Mouse (Mus musculus) forebrain, embryonic 10.5 days (tissue): ENCODE measurements at regions not wholly inside any gene's neighbourhood (a gene's known extent, or its start where the extent isn't known, plus 50 kb on each side); places are given as distances from the start of the nearest gene placed in this dataset.

ENCODE experiments used
- DNase-seq: peaks from one replicate; pipeline ENCODE4 v3.0.0-alpha.2; 2017; ENCODE audit warnings: low spot score; ENCODE audit errors: extremely low spot score
- H3K27ac ChIP-seq: fragments of 300-500 bp; sonication (generic); 2 replicates; pipeline ENCODE4 v1.5.1; 2016; ENCODE audit warnings: mild to moderate bottlenecking
- H3K27me3 ChIP-seq: fragments of 300-500 bp; sonication (generic); 2 replicates; pipeline ENCODE4 v1.6.1; 2016; ENCODE audit warnings: mild to moderate bottlenecking; ENCODE audit not compliant: poor library complexity, severe bottlenecking
- H3K36me3 ChIP-seq: fragments of 300-500 bp; sonication (generic); replicated peaks from 2 replicates; pipeline ENCODE4 v1.6.1; 2016; ENCODE audit warnings: mild to moderate bottlenecking, moderate library complexity
- H3K4me1 ChIP-seq: fragments of 300-500 bp; sonication (generic); 2 replicates; pipeline ENCODE4 v1.6.1; 2016
- H3K4me3 ChIP-seq: fragments of 300-500 bp; sonication (generic); 2 replicates; pipeline ENCODE4 v1.5.1; 2016; ENCODE audit warnings: mild to moderate bottlenecking, moderate library complexity
- H3K9me3 ChIP-seq: fragments of 300-500 bp; sonication (generic); 2 replicates; pipeline ENCODE4 v1.6.1; 2016; ENCODE audit warnings: mild to moderate bottlenecking, moderate library complexity
- WGBS: fragments of 180-500 bp; shearing (Covaris S2); methylation state at CpG from one replicate; pipeline ENCODE4 v1.1.7; 2016; 5-methylcytosine and 5-hydroxymethylcytosine counted together

DNA sequence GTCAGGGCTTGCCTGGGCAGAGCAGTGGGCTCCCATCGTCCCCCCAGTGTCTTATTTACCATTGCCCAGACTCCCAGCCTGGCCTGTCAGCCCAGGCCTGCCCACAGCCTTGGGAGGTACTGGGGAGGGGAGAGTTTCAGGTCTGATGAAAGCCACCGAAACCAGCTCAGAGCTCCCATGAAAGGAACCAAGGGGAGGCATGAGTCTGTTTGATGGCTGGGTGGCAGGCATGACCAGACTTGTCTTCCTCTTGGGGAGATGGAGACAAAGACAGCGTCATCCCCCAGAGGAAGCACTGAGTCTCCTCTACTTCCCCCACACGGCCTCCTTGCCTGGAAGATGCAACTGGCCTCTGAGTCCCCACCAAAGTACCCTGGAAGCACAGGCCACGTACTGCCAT lies 196.7 kb downstream of the Opa1 start:
- H3K36me3 ChIP-seq, result no peaks in the 10 kb centered on the region
- H3K9me3 ChIP-seq, result no peaks in the 10 kb centered on the region
- peaks cover 29% of the 10 kb centered on the region for H3K27me3 ChIP-seq
- H3K27ac ChIP-seq, result peak overlapping the region; percentile 78
- no peak for DNase-seq
- H3K4me3 ChIP-seq, result no peak overlapping the region
- 52% methylated on average over 5 of the region's 5 CpGs for WGBS
- H3K4me1 ChIP-seq, result peaks cover 52% of the 10 kb centered on the region

DNA sequence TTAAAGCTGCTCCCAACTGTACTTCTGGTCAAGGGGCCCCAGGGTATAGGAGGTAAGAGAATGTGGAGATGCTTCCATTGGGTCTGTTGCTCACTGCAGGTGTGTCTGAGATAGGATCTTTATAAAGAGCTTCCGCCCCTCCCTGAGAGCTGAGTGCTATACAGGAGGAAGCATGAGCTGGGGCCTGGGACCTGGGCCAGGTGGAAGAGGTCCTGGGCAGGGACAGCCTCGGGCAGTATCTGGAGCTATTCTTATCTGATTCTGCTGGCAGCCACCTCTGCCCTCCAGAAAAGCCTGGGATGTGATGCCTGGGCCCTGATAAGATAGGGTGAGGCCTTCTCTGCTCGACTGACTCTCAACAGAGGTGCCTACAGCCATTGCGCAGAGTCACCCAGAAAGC lies 203.3 kb downstream of the Opa1 start:
- Histone ChIP-seq H3K36me3 (no peaks in the 10 kb centered on the region), H3K4me1 (no peaks in the 10 kb centered on the region), H3K9me3 (peaks cover 11% of the 10 kb centered on the region; the same call in 1 of the 2 replicates), H3K4me3 (no peak overlapping the region), H3K27ac (0 out of 2 replicates have a peak overlapping the region, but pooled peaks have one; percentile 8), H3K27me3 (0 out of 2 replicates have a peak, but pooled peaks cover 8% of the 10 kb centered on the region)
- WGBS, result 88% methylated on average over 4 of the region's 4 CpGs
- DNase-seq, result no peak

DNA sequence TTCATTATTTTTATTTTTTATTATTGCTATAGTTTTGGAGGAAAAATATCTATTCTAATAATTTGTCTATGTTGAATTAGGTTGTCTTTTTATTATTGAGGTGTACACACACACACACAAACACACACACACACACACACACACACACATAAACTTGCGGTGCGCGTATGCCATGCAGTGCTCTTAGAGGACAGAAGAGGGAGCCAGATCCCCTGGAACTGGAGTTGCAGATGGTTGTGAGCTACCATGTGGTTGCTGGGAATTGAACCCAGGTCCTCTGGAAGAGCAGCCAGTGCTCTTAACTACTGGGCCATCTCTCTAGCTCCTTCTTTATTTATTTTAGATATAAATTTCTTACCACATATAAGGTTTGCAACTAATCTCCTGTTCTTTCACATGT lies 206.0 kb downstream of the Opa1 start:
- DNase-seq, result no peak
- no peaks in the 10 kb centered on the region for H3K36me3 ChIP-seq
- H3K27me3 ChIP-seq, result peaks cover 21% of the 10 kb centered on the region
- H3K27ac ChIP-seq, result no peak overlapping the region
- no peak overlapping the region for H3K4me3 ChIP-seq
- peaks cover 7% of the 10 kb centered on the region; the same call in 1 of the 2 replicates for H3K4me1 ChIP-seq
- H3K9me3 ChIP-seq, result peaks cover 11% of the 10 kb centered on the region; the same call in 1 of the 2 replicates
- WGBS, result 98% methylated on average over 3 of the region's 3 CpGs

DNA sequence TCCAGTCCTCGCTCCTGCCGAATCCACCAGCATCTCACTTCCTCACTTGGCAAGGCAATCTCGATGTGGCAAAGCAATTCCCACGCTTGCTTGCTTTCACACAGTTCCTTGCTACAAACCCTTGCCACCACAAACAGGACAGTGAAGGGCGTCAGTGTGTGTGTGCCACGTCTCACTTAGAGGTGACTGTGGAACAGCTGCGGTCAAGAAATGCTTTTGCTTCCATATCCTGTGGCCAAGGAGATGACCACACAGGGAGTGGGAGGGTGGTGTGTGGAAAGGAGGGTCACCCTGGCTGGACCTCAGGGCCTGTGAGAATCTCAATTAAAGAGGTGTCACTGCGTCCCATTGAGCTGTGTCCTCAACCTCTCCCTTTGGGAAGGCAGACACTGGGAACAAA lies 207.4 kb downstream of the Opa1 start:
- DNase-seq, result no peak
- no peak overlapping the region for H3K27ac ChIP-seq
- H3K9me3 ChIP-seq, result peaks cover 11% of the 10 kb centered on the region; the same call in 1 of the 2 replicates
- peaks cover 7% of the 10 kb centered on the region; the same call in 1 of the 2 replicates for H3K4me1 ChIP-seq
- no peaks in the 10 kb centered on the region for H3K36me3 ChIP-seq
- 93% methylated on average over 8 of the region's 8 CpGs for WGBS
- peaks cover 22% of the 10 kb centered on the region for H3K27me3 ChIP-seq
- no peak overlapping the region for H3K4me3 ChIP-seq

DNA sequence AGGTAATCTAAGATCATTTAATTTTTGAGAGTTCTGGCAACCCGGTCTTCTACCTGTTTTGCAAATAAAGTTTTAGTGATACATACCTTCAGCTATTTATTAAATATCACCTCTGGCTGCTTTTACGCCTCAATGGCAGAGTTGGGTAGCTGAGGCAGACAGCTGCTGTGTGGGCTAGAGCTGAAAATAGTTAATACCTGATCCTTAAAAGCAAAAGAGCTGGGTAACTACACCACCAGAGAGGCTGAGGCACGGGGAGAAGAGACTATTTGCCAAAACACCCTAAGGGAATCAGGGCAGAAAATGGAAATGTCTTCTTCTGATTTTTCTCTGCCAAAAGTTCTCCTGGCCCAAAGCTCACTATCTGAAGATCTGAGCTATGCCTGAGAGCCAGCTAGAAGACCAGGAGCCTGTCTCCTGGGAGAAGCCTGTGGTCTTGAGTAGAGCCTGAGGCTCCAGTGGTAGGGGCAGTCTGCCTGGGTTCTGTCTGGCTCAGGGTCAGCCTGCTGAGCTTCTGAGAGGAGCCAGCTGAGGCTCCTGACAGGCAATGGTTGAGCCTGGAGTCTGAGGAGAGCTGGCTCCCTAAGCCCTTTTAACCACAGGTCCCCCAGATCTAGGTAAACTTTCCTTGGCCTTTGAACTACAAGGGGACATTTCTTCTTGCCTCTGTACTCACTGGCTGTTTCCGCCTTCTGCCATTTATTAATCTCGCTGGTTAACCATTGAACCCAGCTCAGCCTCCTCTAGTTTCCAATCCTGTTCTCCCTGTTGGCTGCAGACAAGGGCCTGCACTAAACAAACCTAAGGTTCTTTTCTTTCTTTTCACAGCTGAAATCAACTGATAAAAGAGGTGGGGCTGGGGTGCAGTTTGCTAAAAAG lies 208.7 kb downstream of the Opa1 start:
- Histone ChIP-seq H3K4me3 (no peak overlapping the region), H3K27me3 (peaks cover 22% of the 10 kb centered on the region), H3K27ac (peak overlapping the region; percentile 32; the same call in 1 of the 2 replicates), H3K4me1 (peaks cover 7% of the 10 kb centered on the region; the same call in 1 of the 2 replicates), H3K36me3 (no peaks in the 10 kb centered on the region), H3K9me3 (peaks cover 11% of the 10 kb centered on the region; the same call in 1 of the 2 replicates)
- 80% methylated on average over 5 of the region's 5 CpGs for WGBS
- no peak for DNase-seq

DNA sequence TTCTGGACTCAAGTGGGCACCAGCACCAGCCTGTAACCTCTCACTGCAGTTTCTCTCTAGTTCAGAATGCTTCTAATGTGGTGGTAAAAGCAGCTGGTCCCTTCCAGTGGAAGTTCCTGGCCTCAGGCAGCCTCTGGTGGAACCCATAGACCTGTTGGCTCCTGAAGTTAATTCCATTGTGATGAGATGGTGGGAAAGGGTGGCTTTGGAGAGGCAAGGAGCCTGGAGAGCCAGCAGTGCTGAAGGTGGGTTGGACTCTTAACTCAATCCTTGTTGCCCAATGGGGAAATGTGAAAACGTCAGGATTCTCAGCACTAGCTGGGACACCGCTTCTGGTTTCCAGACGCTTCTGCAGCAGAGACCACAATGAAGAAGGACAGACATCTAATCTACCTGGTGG lies 210.9 kb downstream of the Opa1 start:
- Histone ChIP-seq H3K27me3 (peaks cover 22% of the 10 kb centered on the region), H3K27ac (no peak overlapping the region), H3K4me3 (no peak overlapping the region), H3K9me3 (peaks cover 10% of the 10 kb centered on the region; the same call in 1 of the 2 replicates), H3K36me3 (no peaks in the 10 kb centered on the region), H3K4me1 (peaks cover 7% of the 10 kb centered on the region)
- 89% methylated on average over 3 of the region's 3 CpGs for WGBS
- DNase-seq, result no peak

DNA sequence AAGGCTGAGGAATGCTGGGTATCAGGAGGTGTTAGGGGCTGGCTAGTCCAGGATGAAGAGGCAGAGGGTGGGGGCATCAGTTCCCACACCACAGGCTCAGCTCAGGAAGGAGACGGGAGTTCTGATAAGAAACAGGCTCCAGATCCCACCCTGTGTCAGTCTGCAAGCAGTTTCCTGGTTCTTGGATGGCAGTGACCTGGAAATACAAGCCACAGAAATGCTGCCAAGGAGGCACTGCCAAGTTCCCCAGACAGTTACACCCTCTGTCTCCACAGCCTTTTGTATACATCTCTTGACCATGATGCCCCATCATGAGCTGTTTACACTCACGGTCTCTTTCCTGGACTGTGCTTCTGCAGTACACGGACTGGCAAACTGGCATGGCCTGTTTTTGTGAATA lies 220.1 kb downstream of the Opa1 start:
- H3K4me3 ChIP-seq, result no peak overlapping the region
- H3K36me3 ChIP-seq, result no peaks in the 10 kb centered on the region
- H3K4me1 ChIP-seq, result peaks cover 48% of the 10 kb centered on the region
- H3K27me3 ChIP-seq, result peaks cover 50% of the 10 kb centered on the region
- WGBS, result 72% methylated on average over 3 of the region's 3 CpGs
- H3K27ac ChIP-seq, result no peak overlapping the region
- DNase-seq, result no peak
- no peaks in the 10 kb centered on the region for H3K9me3 ChIP-seq

DNA sequence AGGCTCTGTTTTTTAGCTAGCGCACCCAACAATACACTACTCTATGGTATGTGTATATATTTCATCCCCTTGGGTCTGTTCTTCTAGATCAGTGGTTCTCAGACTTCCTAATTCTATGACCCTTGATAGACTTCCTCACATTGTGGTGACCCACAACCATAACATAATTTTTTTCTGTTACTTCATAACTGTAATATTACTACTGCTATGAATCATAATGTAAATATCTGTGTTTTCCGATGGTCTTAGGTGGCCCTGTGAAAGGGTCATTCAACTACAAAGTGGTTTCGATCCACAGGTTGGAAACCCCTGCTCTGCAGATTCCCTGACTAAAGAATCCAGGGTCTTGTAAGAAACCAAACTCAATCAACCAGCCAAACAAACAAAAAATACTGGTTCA lies 220.8 kb downstream of the Opa1 start:
- H3K4me1 ChIP-seq, result peaks cover 48% of the 10 kb centered on the region

DNA sequence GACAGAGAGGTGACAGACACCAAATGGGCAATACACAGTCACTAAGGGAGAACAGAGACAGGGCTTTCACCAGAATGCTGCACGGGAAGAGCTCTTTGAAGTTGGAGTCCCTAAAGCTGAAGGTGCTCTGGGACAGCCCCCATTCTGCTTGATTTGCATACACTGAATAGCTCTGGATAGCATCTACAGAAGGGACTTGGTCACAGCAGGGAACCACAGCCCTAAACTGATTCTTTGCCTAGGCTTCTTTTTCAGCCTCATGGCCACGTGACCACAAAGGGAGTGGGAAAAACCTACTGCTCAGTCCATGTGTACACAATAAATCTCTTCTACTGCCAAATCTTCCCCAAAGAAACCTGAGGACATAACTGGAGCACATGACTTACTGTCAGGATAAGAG lies 221.3 kb downstream of the Opa1 start:
- Histone ChIP-seq H3K9me3 (no peaks in the 10 kb centered on the region), H3K4me3 (no peak overlapping the region), H3K36me3 (no peaks in the 10 kb centered on the region), H3K27ac (no peak overlapping the region), H3K4me1 (peaks cover 44% of the 10 kb centered on the region), H3K27me3 (peaks cover 47% of the 10 kb centered on the region)
- WGBS, result 15% methylated on average over 2 of the region's 2 CpGs
- no peak for DNase-seq

More for the DNA sequence above, 220.8 kb downstream of the Opa1 start:
- no peaks in the 10 kb centered on the region for H3K36me3 ChIP-seq
- 90% methylated on average over 3 of the region's 3 CpGs for WGBS
- no peaks in the 10 kb centered on the region for H3K9me3 ChIP-seq
- peaks cover 50% of the 10 kb centered on the region for H3K27me3 ChIP-seq
- no peak overlapping the region for H3K27ac ChIP-seq
- no peak for DNase-seq
- H3K4me3 ChIP-seq, result no peak overlapping the region

DNA sequence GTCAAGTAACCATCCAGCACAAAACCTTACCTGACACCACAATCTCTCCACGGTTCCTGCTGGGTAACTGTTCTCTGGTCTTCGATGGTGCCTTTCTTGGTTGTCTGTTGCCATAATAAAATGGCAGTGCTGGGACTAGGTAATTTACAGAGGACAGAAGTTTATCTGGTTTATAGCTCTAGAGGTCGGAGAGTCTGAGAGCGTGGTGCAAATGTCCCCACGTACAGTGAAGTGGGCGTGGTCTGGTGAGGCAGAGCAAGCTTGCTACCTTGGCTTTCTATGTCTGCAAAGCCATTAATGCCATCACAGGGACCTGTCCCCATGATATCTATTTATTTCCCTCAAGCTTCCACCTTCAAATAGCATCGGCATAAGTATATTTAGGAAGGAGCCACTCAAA lies 223.0 kb downstream of the Opa1 start:
- H3K27ac ChIP-seq, result no peak overlapping the region
- H3K9me3 ChIP-seq, result no peaks in the 10 kb centered on the region
- H3K27me3 ChIP-seq, result peaks cover 32% of the 10 kb centered on the region
- 89% methylated on average over 7 of the region's 7 CpGs for WGBS
- no peak overlapping the region for H3K4me3 ChIP-seq
- H3K4me1 ChIP-seq, result peaks cover 37% of the 10 kb centered on the region
- no peaks in the 10 kb centered on the region for H3K36me3 ChIP-seq
- no peak for DNase-seq

DNA sequence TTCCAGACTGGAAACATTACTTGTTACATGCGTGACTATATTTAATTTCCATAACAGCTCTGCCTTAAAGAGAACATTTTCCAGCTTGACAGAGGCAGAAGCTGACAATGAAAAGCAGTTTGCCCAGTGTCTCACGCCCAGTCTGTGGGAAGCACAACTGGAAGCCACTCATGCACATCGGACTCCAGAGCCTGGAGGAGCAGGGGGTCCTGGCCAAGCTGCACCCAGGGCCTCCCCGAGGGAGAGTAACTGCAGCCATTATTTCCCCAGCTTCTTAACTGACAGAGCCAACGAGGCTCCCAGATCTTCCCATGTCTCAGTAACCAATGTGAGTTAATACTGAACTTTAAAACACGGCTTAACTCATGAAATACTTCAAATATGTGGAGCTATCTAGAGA lies 223.5 kb downstream of the Opa1 start:
- Histone ChIP-seq H3K36me3 (no peaks in the 10 kb centered on the region), H3K27me3 (peaks cover 35% of the 10 kb centered on the region), H3K4me1 (peaks cover 32% of the 10 kb centered on the region), H3K27ac (no peak overlapping the region), H3K9me3 (no peaks in the 10 kb centered on the region), H3K4me3 (no peak overlapping the region)
- DNase-seq, result no peak
- 61% methylated on average over 6 of the region's 6 CpGs for WGBS

DNA sequence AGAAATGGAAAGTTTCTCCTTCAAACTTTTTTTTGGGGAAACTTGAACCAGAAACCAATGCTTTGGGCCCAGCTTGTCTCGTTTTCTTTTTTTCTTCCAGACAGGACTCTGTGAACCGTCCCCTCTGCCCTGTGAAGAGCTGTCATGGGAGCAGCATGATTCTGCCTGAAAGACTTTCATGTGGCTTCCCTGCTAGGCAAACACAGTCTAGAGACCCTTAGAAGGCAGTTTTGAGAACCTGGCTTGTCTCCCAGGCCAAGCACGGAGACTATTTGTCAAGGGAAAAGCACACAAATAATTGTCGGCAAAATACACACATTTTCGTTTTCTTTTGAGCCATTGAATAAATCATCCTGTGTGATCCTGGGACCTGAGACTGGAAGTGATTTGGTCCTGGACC lies 228.7 kb downstream of the Opa1 start:
- peaks cover 49% of the 10 kb centered on the region for H3K27me3 ChIP-seq
- H3K4me1 ChIP-seq, result peaks cover 3% of the 10 kb centered on the region
- no peaks in the 10 kb centered on the region for H3K36me3 ChIP-seq
- no peaks in the 10 kb centered on the region for H3K9me3 ChIP-seq
- 86% methylated on average over 5 of the region's 5 CpGs for WGBS
- no peak overlapping the region for H3K27ac ChIP-seq
- H3K4me3 ChIP-seq, result no peak overlapping the region
- no peak for DNase-seq

DNA sequence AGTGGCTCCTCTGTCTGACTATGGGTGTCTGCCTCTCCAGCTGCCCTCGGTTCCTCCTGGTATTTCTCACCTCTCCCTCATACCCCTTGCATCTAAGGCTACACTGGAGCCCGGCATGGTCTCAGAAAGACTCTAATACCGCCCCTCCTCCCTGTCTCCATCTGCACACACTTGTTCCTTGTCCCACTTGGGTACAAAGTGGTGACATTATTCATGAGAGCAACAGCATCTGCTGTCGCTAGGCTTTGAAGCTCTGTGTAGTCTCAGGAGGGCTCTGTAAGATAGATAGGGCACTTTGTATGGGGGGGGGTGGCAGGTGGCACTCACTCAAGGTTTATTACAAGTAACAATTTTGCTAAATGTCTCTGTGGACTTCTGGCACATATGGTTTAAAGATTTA lies 229.7 kb downstream of the Opa1 start:
- H3K27me3 ChIP-seq, result peaks cover 56% of the 10 kb centered on the region
- no peak overlapping the region for H3K4me3 ChIP-seq
- no peak for DNase-seq
- no peak overlapping the region for H3K27ac ChIP-seq
- H3K4me1 ChIP-seq, result peaks cover 13% of the 10 kb centered on the region
- no peaks in the 10 kb centered on the region for H3K36me3 ChIP-seq
- no peaks in the 10 kb centered on the region for H3K9me3 ChIP-seq
- 87% methylated on average over 4 of the region's 4 CpGs for WGBS
